Mouse (Mus musculus) adrenal gland, adult (tissue): ENCODE results near the gene Man1b1.

Source experiments
- DNase-seq, 2 experiments: peaks; one replicate each; pipeline ENCODE4 v3.0.0; 2022 to 2023; ENCODE audit warnings: low spot score in 1 of 2; ENCODE audit not compliant: inconsistent age in 2 of 2

Gene Man1b1

GRCm38 (mm10) chr2:25304657-25305541, 27.2 kb upstream of the Man1b1 start:
- peak; percentile 40 to 65 for DNase-seq

- DNase-seq: no peak
These were observed 26.4 kb upstream of the Man1b1 start for GRCm38 (mm10) chr2:25305587-25306359.

GRCm38 (mm10) chr2:25310180-25310579, 22.0 kb upstream of the Man1b1 start:
- DNase-seq: no peak

- DNase-seq: no peak
These were observed 21.2 kb upstream of the Man1b1 start for GRCm38 (mm10) chr2:25310969-25311368.

GRCm38 (mm10) chr2:25311491-25311891, 20.6 kb upstream of the Man1b1 start:
- no peak for DNase-seq

GRCm38 (mm10) chr2:25318119-25318966, 13.8 kb upstream of the Man1b1 start:
- DNase-seq: no peak

- peak; percentile 57 to 83 for DNase-seq
These were observed 13.0 kb upstream of the Man1b1 start, which contains the start of gene Grin1 for GRCm38 (mm10) chr2:25318971-25319773. Gene Grin1 (minus strand): TSS chr2:25319187.

GRCm38 (mm10) chr2:25320084-25320483, 12.1 kb upstream of the Man1b1 start:
- DNase-seq: no peak

GRCm38 (mm10) chr2:25326036-25326435, 6.1 kb upstream of the Man1b1 start:
- no peak for DNase-seq

- DNase-seq: peak in 1 of 2 experiments; percentile 65
These were observed 3.7 kb upstream of the Man1b1 start for GRCm38 (mm10) chr2:25328440-25328839.

GRCm38 (mm10) chr2:25331470-25331869, 668 bp upstream of the Man1b1 start:
- peak in 1 of 2 experiments; percentile 32 for DNase-seq

GRCm38 (mm10) chr2:25333569-25333968, 1.4 kb downstream of the Man1b1 start:
- DNase-seq: peak in 1 of 2 experiments; percentile 27

- no peak for DNase-seq
These were observed 6.2 kb downstream of the Man1b1 start for GRCm38 (mm10) chr2:25338303-25338702.

- DNase-seq: no peak
These were observed 16.0 kb downstream of the Man1b1 start for GRCm38 (mm10) chr2:25348162-25348561.

GRCm38 (mm10) chr2:25349499-25349898, 17.4 kb downstream of the Man1b1 start:
- peak; percentile 70 to 86 for DNase-seq

- no peak for DNase-seq
These were observed 18.6 kb downstream of the Man1b1 start for GRCm38 (mm10) chr2:25350701-25351100.

GRCm38 (mm10) chr2:25354211-25354610, 22.1 kb downstream of the Man1b1 start:
- DNase-seq: no peak

GRCm38 (mm10) chr2:25355419-25356066, 23.4 kb downstream of the Man1b1 start:
- peak in 1 of 2 experiments; percentile 39 for DNase-seq

- DNase-seq: peak; percentile 76 to 89
These were observed 24.3 kb downstream of the Man1b1 start, which contains the start of gene Dpp7 for GRCm38 (mm10) chr2:25356208-25357079. Gene Dpp7 (minus strand): TSS chr2:25356359.
